Mouse (Mus musculus) spleen, adult 2 months (tissue): Measurements from ENCODE around the gene Rere.

Experiments used
- CTCF ChIP-seq: fragments of 200-500 bp; IDR thresholded peaks from 2 replicates; pipeline ENCODE4 v1.5.1; 2011; ENCODE audit warnings: mild to moderate bottlenecking, inconsistent platforms; ENCODE audit not compliant: insufficient read depth, insufficient read length, insufficient replicate concordance; ENCODE audit errors: extremely low read depth
- POLR2A ChIP-seq: fragments of 200-500 bp; IDR thresholded peaks from 2 replicates; pipeline ENCODE4 v1.6.1; 2011; ENCODE audit warnings: low read depth, low read length, inconsistent platforms

GRCm38 (mm10) chr4:150555783-150556182 lies 274.3 kb downstream of the Rere start:
- TF ChIP-seq CTCF (no peak), POLR2A (no peak)
